Mouse (Mus musculus): ENCODE results near the gene Zfp212.

Gene Zfp212

DNA sequence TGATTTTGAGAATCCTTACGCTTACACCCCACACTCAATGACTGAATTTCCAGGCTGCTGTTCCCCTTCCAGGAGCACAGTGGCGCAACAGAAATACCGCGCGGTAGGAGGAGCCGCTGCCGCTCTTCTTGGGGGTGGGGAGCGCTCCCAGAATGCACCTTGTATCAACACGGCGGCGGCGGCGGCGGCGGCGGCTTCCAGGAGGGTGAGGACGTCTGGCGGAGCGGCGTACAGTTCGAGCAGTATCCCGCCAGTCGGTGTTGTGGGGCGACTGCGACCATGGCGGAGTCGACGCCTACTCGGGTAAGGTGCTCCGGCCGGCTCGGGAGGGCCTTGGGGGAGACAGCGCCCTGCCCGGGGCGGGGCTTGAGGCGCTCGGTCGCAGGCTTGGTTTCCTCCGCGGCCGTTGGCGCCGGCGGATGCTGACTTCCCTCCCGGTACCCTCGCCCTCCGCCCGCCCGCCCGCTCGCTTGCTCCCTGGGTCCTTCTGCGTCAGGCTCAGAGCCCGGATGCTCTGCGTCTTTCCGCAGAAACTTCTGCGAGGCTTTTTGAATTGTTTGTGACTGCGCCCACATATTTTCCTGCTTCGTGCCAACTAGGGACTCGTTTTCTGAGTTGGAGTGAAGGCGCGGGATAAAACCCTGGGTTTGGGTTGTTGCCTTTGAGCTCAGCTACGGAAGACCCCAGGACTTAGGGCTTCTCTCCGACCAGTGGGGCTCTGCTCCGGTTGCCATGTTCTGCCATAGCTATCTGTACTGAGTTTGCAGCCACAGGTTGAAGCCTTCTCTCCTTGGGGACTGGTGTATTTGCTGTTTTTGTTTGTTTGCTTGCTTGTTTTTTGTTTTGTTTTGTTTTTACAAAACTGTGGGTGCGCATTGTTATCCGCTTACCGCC, at the start of gene Zfp212:
Zfp212 (plus strand) TSS at position 30 of the 894 bp plus-strand sequence.
- peak; percentile 89 for DNase-seq (ENCODE audit: low spot score)

DNA sequence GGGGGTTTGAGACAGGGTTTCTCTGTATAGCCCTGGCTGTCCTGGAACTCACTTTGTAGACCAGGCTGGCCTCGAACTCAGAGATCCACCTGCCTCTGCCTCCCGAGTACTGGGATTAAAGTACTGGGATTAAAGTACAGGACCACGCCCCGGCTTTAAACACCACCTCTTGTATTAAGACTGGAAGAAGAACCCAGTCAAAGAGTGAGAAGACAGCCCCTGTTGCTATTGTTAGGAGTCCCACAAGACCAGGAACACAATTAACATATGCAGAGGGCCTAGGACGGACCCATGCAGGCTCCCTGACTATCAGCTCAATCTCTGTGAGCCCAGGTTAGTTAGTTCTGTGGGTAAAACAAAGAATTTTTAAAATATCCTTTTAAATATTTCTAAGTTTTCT, 48.0 kb upstream of the Zfp212 start:
- DNase-seq (ENCODE audit: low spot score) = no peak

DNA sequence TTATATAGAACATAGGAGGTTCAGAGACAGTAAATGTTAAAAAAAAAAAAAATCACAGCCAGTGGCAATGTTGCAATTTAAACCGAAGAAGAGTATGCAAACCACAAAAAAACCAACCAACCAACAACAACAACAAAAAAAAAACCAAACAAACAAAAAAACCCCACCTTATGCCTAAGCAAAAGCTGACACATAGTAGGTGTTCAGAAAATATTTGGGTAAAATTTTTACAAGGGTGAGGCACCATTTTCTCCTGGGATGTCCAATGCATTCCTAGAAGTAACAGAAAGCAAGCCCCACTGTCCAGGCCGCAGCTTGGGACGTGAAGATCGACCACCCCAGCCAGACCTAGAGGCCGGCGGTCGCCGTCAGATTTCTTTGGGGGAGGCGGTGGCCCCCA, 43.2 kb upstream of the Zfp212 start, which contains the start of gene Zfp282:
Zfp282 (plus strand) TSS at position 147 of the 400 bp plus-strand sequence.
- no peak for DNase-seq (ENCODE audit: low spot score)

DNA sequence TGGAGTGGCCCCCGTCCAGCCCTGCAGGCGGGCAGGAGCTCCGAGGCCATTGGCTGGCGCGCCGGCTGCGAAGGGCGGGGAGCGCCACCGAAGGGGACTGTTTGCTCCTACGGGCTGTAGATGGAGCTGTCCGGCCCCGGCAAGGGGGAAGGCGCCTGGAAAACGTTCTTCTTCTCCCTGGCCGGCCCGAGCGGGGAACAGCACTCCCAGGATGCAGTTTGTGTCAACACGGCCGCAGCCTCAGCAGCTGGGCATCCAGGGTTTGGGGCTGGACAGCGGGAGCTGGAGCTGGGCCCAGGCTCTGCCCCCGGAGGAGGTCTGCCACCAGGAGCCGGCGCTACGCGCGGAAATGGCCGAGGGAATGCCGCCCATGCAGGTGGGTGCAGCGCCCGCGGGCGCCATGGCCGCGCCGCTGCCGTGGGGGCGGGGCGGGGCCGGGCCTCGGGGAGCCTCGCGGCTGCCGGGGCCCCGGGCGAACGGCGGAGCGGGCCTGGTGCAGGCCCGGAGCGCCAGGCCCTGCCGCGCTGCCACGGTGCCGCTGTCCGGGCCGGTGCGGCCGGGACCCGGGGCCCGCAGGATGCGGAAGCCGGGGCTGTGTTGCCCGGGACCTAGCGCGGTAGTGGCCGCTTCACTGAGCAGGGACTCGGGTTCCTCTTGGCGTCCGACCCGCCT, 42.7 kb upstream of the Zfp212 start:
- peak; percentile 71 for DNase-seq (ENCODE audit: low spot score)

DNA sequence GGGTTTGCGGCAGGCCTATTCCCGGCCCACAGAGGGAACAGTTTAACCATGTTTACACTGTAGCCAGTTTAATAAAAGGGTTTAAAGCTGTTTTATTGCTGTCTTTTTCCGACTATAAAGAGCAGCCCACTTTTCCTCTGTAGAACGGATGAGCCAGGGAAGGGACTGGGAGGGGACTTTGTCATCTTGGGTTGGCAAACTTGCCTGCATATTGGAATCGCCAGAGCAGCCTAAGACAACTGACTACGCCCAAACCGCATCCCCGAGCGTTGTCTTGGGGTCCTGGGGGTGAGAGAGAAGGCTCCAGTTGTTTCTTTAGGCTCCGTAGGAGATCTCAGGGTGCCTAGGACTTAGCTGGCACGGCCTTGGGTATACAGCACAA, 42.2 kb upstream of the Zfp212 start:
- no peak for DNase-seq (ENCODE audit: low spot score)

DNA sequence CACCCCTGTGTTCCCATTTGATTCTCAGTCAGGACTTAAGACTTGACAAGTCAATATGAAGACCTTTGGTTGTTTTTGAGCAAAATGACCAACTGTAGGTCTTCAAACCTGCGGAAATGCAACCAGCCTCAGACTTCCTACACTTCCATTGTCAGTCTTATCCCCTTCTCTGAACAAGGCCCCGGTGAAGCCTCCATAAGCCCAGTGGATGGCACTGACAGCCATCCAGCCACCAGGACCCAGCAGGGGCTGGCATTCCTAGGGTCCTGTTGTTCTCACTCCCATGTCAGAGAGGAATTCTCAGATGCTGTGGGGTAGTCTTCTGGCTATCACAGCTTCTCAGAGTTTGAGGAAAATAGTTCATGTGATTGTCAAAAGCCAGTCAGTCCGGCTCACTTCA, 41.7 kb upstream of the Zfp212 start:
- no peak for DNase-seq (ENCODE audit: low spot score)

DNA sequence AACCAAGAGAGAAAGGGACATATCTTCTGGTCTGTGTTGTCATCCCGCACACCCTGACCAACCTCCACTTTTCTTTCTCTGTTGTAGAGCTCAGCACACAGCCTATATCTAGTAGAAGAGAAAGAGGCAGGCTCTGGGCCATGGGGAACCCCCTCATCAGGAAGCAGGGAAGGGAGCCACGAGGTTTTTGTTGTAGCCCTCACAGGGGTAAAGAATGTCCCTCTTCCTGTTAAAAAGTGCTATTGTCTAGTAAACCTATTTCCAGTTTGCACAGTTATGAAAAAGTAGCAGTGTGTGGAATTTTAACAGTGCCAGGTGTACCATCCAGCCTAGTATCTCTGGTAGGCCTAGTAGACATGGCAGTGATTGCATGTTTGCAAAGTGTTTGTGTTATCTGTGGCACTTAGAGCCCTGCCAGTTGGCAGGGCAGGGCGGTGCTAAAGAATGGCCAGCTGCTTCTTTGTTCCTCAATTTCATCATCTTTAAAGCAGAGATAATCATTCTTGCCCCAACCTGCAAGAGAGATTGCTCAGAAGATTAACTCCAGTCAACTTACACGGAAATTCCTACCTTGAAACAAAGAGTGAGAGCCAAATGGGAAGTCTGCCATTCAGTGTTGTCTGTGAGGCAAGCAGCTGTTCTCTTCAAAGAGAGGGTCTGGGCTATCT, 41.1 kb upstream of the Zfp212 start:
- DNase-seq (ENCODE audit: low spot score) = no peak

DNA sequence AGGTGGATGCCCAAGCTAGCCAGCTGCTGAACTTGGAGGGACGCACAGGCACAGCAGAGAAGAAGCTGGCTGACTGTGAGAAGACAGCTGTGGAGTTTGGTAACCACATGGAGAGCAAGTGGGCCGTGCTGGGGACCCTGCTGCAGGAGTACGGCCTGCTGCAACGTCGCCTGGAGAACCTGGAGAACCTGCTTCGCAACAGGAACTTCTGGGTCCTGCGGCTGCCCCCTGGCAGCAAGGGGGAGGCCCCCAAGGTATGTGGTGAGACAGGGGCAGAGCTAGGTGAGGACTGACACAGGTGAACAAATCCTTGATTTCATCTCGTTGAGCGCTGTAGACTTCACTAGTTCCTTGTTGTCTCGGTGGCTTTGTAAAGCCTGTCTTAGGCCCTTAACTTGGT, 40.1 kb upstream of the Zfp212 start:
- no peak for DNase-seq (ENCODE audit: low spot score)

DNA sequence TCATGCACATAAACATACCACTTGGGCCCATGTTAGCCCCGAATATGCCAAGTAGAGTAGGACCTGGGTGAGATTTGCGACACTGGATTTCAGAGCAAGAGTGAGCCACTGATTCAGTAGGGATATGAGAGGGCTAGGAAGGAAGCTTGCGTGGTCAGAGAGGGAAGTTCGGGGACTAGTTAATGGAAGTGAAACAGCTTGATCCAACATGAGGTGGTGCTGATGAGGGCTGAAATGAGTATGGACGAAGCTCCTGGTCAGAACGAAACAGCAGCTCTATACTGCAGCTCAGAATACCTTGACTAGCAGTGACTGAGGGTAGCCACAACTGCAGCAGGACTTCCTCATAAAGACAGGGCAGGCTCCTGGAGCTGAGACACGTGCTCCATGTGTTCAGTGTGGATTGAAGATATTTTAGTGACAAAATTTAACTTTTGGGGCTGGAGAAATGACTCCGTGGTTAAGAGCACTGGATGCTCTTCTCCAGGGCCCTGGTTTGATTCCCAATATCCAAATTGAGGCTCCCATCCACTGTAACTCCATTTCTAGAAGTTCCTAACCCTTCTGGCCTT, 31.4 kb upstream of the Zfp212 start:
- no peak for DNase-seq (ENCODE audit: low spot score)

DNA sequence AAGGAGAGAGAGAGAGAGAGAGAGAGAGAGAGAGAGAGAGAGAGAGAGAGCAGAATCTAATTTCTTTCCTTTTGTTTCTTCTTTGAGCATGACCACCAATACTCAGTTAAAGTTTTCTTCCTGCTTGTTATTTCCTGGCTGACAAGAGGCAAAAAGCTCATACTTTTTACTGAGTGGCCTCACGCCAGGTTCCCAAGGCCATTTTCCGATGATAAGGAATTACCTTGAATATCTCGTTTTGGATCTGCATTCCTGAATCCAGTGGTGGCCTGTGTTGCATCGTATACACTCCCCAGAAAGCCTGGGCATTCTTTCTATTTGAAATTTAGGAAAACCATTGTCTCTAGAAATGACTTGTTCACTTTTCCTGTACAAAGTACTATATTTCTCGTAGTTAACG, 20.9 kb upstream of the Zfp212 start:
- no peak for DNase-seq (ENCODE audit: low spot score)

DNA sequence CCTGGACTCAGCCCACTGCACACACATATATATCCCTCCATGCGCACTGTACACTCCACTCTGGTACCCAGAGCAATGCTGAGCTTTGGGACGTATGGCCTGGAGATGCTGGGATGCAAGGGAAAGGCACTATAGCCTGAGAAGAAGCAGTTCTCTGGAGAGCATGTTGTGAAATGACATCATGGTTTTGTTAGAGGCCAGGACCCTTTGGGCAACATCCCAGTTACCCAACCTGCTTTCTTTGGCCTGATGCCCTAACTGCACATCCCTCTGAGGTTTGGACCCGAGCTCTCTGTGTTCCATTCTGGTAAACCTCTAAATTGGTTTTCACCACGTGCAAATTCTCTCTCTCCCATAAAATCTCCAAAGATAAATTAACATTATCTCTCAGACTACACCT, 16.7 kb upstream of the Zfp212 start:
- DNase-seq (ENCODE audit: low spot score) = no peak

DNA sequence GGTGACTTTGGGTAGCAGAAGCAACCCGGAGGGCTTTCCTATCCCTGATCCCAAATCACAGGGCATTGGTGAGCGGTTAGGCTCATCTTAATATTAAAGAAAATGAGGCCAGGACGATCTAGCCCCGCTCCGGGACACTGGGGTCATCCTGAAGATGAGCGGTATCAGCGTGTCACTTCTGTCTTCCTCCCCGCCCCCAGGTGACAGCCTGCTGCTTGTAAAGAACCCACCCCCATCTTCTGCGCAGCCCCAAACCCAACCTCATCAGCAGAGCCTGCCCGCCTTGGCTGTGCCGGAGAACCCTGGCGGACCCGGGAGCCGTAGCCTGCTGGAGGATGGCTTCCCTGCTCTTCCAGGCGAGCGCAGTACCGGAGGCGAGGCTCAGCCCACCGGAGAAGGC, 15.9 kb upstream of the Zfp212 start:
- DNase-seq (ENCODE audit: low spot score) = no peak

DNA sequence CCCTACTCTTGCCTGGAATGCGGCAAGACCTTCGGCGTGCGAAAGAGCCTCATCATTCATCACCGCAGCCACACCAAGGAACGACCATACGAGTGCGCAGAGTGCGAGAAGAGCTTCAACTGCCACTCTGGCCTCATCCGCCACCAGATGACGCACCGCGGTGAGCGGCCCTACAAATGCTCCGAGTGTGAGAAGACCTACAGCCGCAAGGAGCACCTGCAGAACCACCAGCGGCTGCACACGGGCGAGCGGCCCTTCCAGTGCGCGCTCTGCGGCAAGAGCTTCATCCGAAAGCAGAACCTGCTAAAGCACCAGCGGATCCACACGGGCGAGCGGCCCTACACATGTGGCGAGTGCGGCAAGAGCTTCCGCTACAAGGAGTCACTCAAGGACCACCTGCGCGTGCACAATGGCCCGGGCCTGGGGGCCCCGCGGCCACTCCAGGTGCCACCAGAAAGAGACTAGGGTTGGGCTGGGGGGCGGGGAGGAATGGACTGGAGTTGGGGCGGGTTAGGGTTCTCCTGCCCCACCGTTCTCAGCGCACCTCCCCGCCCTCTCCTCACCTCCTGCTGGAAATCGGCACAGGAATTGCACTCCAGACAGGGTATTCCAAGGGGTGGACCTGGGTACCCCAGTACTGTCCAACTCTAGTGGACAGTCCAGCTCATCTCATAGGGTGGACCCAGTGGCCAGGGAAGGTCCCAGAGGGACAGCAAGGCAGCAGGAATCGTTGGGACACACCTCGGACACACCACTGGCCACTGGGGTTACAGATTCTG, 15.2 kb upstream of the Zfp212 start:
- DNase-seq (ENCODE audit: low spot score) = no peak

DNA sequence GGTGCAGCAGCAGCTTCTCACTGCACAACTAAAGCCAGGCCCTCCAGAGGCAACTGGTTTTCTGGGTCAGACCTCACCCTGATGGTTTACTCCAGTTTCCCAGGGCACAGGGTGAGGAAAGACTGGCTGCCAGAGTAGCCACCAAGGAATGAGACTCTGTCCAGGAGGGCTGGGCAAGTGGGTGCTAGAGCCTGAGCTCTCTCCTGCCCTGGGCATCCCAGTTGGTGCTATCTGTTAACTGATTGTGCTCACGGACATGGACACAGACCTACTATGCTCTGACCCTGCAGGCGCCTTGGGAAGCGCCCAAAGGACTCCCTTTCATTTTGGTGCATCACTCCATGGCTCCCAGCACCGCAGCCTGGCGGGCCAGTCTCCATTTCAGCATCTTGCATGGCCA, 13.9 kb upstream of the Zfp212 start:
- DNase-seq (ENCODE audit: low spot score) = no peak

DNA sequence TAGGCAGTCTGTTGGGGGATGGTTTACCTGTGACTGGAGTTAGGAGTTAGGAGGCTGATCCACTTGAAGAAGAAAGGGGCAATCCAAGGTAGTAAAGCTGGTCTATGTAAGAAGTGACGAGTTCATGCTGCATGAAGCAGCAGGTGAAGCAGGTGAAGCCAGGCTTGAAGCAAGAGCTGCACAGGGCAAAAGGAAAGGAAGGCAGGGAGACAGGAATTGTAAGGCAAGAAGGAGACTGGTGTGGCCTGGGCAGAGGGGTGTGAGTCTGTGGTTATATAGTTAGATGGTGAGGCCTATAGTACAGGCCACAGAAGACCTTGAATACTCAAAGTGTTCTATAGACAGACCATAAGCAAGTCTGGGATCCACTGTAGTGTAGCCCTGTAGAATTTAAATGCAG, 11.3 kb upstream of the Zfp212 start:
- no peak for DNase-seq (ENCODE audit: low spot score)

DNA sequence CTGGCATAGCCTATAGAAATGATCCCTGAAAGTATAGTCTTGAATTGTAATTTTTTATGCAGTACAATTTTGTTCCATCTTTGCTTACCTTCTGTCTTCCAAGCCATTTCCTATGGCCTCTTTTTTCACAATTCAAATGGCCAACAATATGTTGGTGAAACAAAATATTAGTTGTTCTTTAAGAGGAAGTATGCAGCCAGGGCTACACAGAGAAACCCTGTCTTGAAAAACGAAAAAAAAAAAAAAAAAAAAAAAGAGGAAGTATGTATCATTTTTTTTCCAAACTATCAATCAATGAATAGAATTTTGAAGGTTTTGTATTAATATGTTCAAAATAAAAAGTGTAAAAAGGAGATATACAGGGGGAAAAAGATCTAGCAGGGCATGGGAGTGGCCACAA, 8.6 kb upstream of the Zfp212 start:
- no peak for DNase-seq (ENCODE audit: low spot score)

DNA sequence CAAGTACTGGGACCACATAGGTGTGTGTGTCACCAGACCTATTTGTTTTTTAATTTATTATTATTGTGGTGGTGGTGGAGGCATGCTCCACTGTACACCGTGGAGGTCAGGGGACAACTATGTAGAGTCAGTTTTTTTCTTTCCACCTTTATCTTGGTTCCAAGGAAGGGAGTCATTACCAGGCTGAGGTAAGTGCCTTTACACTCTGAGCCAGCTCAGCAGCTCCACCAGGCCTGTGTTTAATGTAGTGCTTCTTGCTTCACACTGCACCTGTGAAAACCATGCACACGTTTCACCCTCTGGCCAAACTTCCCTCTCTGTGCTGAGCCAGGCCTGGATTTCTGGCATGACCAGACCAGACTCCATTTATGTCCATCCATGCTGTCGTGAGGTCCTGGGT, 7.3 kb upstream of the Zfp212 start:
- DNase-seq (ENCODE audit: low spot score) = no peak

DNA sequence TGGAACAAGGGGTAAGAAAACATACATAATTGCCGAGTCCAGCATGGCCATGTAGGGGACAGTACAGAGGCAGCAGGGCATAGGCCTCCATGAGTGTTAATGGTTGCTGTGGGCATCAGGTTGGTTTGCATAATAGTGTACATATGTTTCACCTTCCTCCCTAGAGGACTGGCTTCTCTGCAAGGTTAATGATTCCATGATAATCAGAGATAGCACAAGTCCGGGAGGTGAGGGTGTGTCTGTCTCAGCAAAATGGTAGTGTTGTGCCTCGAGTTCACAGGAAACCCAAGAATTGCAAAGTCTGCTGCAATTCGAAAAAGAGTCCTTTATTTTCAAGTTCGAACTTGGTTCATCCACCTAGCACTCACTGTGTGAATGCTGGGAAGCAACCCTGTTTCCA, 3.2 kb upstream of the Zfp212 start:
- DNase-seq (ENCODE audit: low spot score) = no peak

DNA sequence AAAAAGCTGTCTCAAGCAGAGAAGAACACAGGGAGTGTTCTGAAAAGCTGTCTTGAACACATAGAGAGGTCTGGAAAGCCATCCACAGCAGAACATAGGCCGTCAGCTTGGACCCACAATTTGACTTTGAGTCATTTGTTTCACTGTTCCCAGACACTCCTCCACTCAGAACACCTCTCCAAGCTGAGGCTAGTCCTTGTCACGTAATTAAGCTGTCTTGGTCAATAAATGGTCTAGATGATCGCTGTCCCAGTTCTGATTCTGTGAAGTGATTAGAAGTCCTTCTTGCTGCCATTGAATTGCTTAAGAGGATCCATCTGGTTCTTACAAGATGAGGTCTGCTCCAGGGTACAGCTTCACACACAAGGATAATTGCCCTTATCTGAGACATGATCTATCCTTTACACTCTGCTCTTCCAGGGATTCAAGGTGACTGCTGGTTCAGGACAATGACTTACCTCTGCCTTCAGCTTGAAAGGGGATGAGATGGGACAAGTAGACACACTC, 1.5 kb upstream of the Zfp212 start:
- DNase-seq (ENCODE audit: low spot score) = no peak

DNA sequence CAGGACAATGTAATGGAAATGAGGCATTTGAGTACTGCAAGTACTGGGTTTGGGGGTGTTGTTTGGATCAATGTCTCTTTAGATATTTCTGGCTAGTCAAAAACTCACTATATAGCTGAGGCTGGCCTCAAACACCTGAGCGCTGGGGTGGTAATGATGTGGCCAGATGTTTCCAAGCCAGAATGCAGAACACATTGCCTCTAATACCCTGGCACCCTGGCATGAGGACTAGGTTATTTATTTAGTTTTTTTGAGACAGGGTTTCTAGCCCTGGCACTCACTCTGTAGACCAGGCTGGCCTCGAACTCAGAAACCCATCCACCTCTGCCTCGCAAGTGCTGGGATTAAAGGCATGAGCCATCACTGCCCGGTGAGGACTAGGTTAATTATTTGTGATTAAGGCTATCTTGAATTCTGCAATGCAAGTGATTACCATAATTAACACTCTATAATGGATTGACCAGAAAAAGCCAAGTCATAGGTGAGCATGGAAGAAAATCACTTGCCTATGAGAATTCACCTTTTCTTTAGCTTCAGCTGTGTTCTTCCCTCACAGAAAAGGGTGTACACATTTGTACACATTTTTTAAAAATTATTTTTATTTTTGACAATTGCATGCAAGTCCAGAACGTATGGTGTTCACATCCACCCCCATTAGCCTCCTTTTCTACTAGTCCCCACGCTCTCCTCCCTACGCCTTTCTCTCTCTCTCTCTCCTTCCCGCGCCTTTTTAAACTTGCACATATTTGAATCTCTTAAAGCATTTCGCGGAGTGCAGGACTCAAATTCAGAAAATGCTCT, 430 bp upstream of the Zfp212 start:
- DNase-seq (ENCODE audit: low spot score) = no peak

DNA sequence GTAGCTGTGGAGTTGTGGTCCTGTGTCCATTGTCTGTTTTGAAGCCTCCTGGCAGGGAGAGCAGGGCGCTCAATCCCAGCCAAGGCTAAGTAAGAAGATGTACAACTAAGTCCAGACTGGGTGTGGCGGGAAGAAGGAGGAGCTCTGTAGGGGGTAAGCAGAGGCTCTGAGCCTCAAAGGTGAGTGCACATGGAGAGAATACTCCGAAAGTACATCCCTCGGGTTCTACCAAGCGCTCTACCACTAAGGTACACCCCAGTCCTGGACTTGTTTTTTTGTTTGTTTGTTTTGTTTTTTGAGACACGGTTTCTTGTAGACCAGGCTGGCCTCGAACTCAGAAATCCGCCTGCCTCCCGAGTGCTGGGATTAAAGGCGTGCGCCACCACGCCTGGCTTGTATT, 22.2 kb downstream of the Zfp212 start:
- DNase-seq (ENCODE audit: low spot score) = no peak

All from T-cell, adult 2 months (primary cell).